Mouse (Mus musculus) forebrain, embryonic 14.5 days (tissue): Measurements from ENCODE around the gene Sh3rf1. TPM values are rescaled to one million over a fixed set of nuclear protein-coding genes. Genes with fewer than 3 reads are reported as not detected.
"Not testable (repeated sequence)": the region's sequence is repeated elsewhere in the genome, so short reads cannot be mapped to it uniquely, and the experiment has no call there.

Experiments used
- ATAC-seq: fragments of 200-750 bp; cut with Nextera tagmentation; 2 replicates; pipeline ENCODE4 v1.8.0; 2017; ENCODE audit warnings: mild to moderate bottlenecking, moderate library complexity
- DNase-seq: peaks from one replicate; pipeline ENCODE4 v3.0.0-alpha.2; 2015; ENCODE audit warnings: low spot score
- H3K27ac ChIP-seq: fragments of 300-500 bp; sonication (generic); 2 replicates; pipeline ENCODE4 v1.5.1; 2014; ENCODE audit warnings: low read depth, mild to moderate bottlenecking, control low read depth, low read length, moderate library complexity
- H3K27me3 ChIP-seq: fragments of 300-500 bp; sonication (generic); replicated peaks from 2 replicates; pipeline ENCODE4 v1.6.1; 2014; ENCODE audit warnings: low read length, control low read depth, mixed read lengths; ENCODE audit not compliant: control insufficient read depth, insufficient read depth
- H3K36me3 ChIP-seq: fragments of 300-500 bp; sonication (generic); 2 replicates; pipeline ENCODE4 v1.6.1; 2014; ENCODE audit warnings: low read length, control low read depth; ENCODE audit not compliant: control insufficient read depth, insufficient read depth
- H3K4me1 ChIP-seq: fragments of 300-500 bp; sonication (generic); 2 replicates; pipeline ENCODE4 v1.6.1; 2014; ENCODE audit warnings: antibody characterized with exemption, low read length, control low read depth; ENCODE audit not compliant: control insufficient read depth, insufficient read depth
- H3K4me2 ChIP-seq: fragments of 300-500 bp; sonication (generic); 2 replicates; pipeline ENCODE4 v1.6.1; 2014; ENCODE audit warnings: mild to moderate bottlenecking, control low read depth, low read length
- H3K4me3 ChIP-seq: fragments of 300-500 bp; sonication (generic); 2 replicates; pipeline ENCODE4 v1.5.1; 2014; ENCODE audit warnings: low read depth, low read length, control low read depth
- H3K9ac ChIP-seq: fragments of 300-500 bp; sonication (generic); 2 replicates; pipeline ENCODE4 v1.6.1; 2014; ENCODE audit warnings: mild to moderate bottlenecking, low read length, control low read depth, moderate library complexity
- H3K9me3 ChIP-seq: fragments of 300-500 bp; sonication (generic); replicated peaks from 2 replicates; pipeline ENCODE4 v1.6.1; 2016; ENCODE audit warnings: low read length, control low read depth, mixed read lengths; ENCODE audit not compliant: control insufficient read depth
- WGBS: fragments of 180-500 bp; shearing (Covaris S2); extraction: QIAGEN DNeasy Blood & Tissue Kit; methylation state at CpG from one replicate; pipeline ENCODE4 v1.1.7; 2014; 5-methylcytosine and 5-hydroxymethylcytosine counted together
- polyA plus RNA-seq: library from polyadenylated mRNA; unstranded; fragments of >200 nt; fragmentation: Nextera tagmentation; extraction: Ambion mirVana; gene quantifications from 2 replicates; pipeline ENCODE4 v1.2.1, GENCODE M21; 2014

The Sh3rf1 gene
- polyA plus RNA-seq, 1 experiment from 2014 or later: 27.1 TPM

GRCm38 (mm10) chr8:61404178-61404560, 180.5 kb downstream of the Sh3rf1 start:
- H3K4me1 ChIP-seq: peaks cover 16% of the 10 kb centered on the region
- no peaks in the 10 kb centered on the region for H3K27me3 ChIP-seq
- no peak overlapping the region for H3K4me2 ChIP-seq
- DNase-seq: peak; percentile 71
- WGBS: 10% methylated on average over 3 of the region's 3 CpGs
- H3K9me3 ChIP-seq: no peaks in the 10 kb centered on the region
- ATAC-seq: peak; percentile 73
- H3K9ac ChIP-seq: no peak overlapping the region
- peak overlapping the region; percentile 73 for H3K27ac ChIP-seq
- no peak overlapping the region for H3K4me3 ChIP-seq
- no peaks in the 10 kb centered on the region for H3K36me3 ChIP-seq

- Histone ChIP-seq H3K27me3 (no peaks in the 10 kb centered on the region), H3K27ac (no peak overlapping the region), H3K9me3 (no peaks in the 10 kb centered on the region), H3K36me3 (no peaks in the 10 kb centered on the region), H3K4me1 (peaks cover 6% of the 10 kb centered on the region), H3K4me3 (no peak overlapping the region), H3K4me2 (no peak overlapping the region), H3K9ac (no peak overlapping the region)
- 73% methylated on average over 4 of the region's 4 CpGs for WGBS
- ATAC-seq (no peak), DNase-seq (no peak)
These were observed 185.4 kb downstream of the Sh3rf1 start for GRCm38 (mm10) chr8:61409081-61409480.

GRCm38 (mm10) chr8:61409712-61410111, 186.0 kb downstream of the Sh3rf1 start:
- DNase-seq, H3K27ac ChIP-seq, H3K27me3 ChIP-seq, H3K4me2 ChIP-seq, H3K9ac ChIP-seq, H3K4me3 ChIP-seq, H3K9me3 ChIP-seq, H3K36me3 ChIP-seq, H3K4me1 ChIP-seq, ATAC-seq: not testable (repeated sequence)
- 83% methylated on average over 5 of the region's 5 CpGs for WGBS

GRCm38 (mm10) chr8:61419521-61419920, 195.8 kb downstream of the Sh3rf1 start:
- no peak overlapping the region for H3K4me3 ChIP-seq
- no peaks in the 10 kb centered on the region; the same call in 1 of the 2 replicates for H3K4me1 ChIP-seq
- ATAC-seq (no peak), DNase-seq (no peak)
- no peak overlapping the region for H3K27ac ChIP-seq
- 81% methylated on average over 3 of the region's 3 CpGs for WGBS
- no peaks in the 10 kb centered on the region for H3K36me3 ChIP-seq
- H3K9me3 ChIP-seq: no peaks in the 10 kb centered on the region
- no peak overlapping the region for H3K9ac ChIP-seq
- no peak overlapping the region for H3K4me2 ChIP-seq
- H3K27me3 ChIP-seq: no peaks in the 10 kb centered on the region

GRCm38 (mm10) chr8:61420166-61420565, 196.5 kb downstream of the Sh3rf1 start:
- Histone ChIP-seq H3K9ac (no peak overlapping the region), H3K36me3 (no peaks in the 10 kb centered on the region), H3K27me3 (no peaks in the 10 kb centered on the region), H3K4me3 (no peak overlapping the region), H3K27ac (no peak overlapping the region), H3K9me3 (no peaks in the 10 kb centered on the region), H3K4me1 (no peaks in the 10 kb centered on the region; the same call in 1 of the 2 replicates), H3K4me2 (no peak overlapping the region)
- WGBS: 21% methylated on average over 6 of the region's 6 CpGs
- peak; percentile 65 for DNase-seq
- ATAC-seq: peak; percentile 32; the same call in 1 of the 2 replicates

GRCm38 (mm10) chr8:61421606-61422005, 197.9 kb downstream of the Sh3rf1 start:
- DNase-seq (peak; percentile 83), ATAC-seq (peak; percentile 84; the same call in 1 of the 2 replicates)
- Histone ChIP-seq H3K9me3 (no peaks in the 10 kb centered on the region), H3K9ac (no peak overlapping the region), H3K27me3 (no peaks in the 10 kb centered on the region), H3K4me3 (no peak overlapping the region), H3K4me1 (no peaks in the 10 kb centered on the region; the same call in 1 of the 2 replicates), H3K27ac (no peak overlapping the region), H3K4me2 (no peak overlapping the region), H3K36me3 (no peaks in the 10 kb centered on the region)
- WGBS: 74% methylated on average over 11 of the region's 11 CpGs

GRCm38 (mm10) chr8:61425125-61425524, 201.5 kb downstream of the Sh3rf1 start:
- no peak overlapping the region for H3K9ac ChIP-seq
- no peaks in the 10 kb centered on the region for H3K9me3 ChIP-seq
- H3K36me3 ChIP-seq: no peaks in the 10 kb centered on the region
- no peak for DNase-seq
- H3K4me3 ChIP-seq: no peak overlapping the region
- no peaks in the 10 kb centered on the region; the same call in 1 of the 2 replicates for H3K4me1 ChIP-seq
- H3K27ac ChIP-seq: no peak overlapping the region
- no peak for ATAC-seq
- H3K4me2 ChIP-seq: no peak overlapping the region
- no peaks in the 10 kb centered on the region for H3K27me3 ChIP-seq

GRCm38 (mm10) chr8:61426072-61426471, 202.4 kb downstream of the Sh3rf1 start:
- Histone ChIP-seq H3K4me1 (no peaks in the 10 kb centered on the region; the same call in 1 of the 2 replicates), H3K9ac (no peak overlapping the region), H3K4me3 (no peak overlapping the region), H3K9me3 (no peaks in the 10 kb centered on the region), H3K4me2 (no peak overlapping the region), H3K36me3 (no peaks in the 10 kb centered on the region), H3K27ac (no peak overlapping the region), H3K27me3 (no peaks in the 10 kb centered on the region)
- DNase-seq (no peak), ATAC-seq (no peak)
- WGBS: 91% methylated on average over 5 of the region's 5 CpGs

- no peak for DNase-seq
- H3K4me3 ChIP-seq: no peak overlapping the region
- H3K9ac ChIP-seq: no peak overlapping the region
- no peaks in the 10 kb centered on the region for H3K9me3 ChIP-seq
- H3K27ac ChIP-seq: no peak overlapping the region
- no peaks in the 10 kb centered on the region for H3K36me3 ChIP-seq
- H3K4me2 ChIP-seq: no peak overlapping the region
- ATAC-seq: no peak
- H3K4me1 ChIP-seq: no peaks in the 10 kb centered on the region; the same call in 1 of the 2 replicates
- WGBS: 74% methylated on average over 5 of the region's 5 CpGs
- H3K27me3 ChIP-seq: no peaks in the 10 kb centered on the region
These were observed 203.0 kb downstream of the Sh3rf1 start for GRCm38 (mm10) chr8:61426671-61427070.
